Mouse (Mus musculus) stomach, postnatal 0 days (tissue): ENCODE measurements around the gene Sec23a.

Experiments
- CTCF ChIP-seq: IDR thresholded peaks from 2 replicates; pipeline ENCODE4 v1.5.1; 2016; ENCODE audit warnings: antibody characterized with exemption, low read depth, mild to moderate bottlenecking, moderate library complexity
- EP300 ChIP-seq: optimal IDR thresholded peaks from 2 replicates; pipeline ENCODE3; 2016; ENCODE audit warnings: antibody characterized with exemption

- TF ChIP-seq CTCF: no peak
- TF ChIP-seq EP300: no peak
Observed at GRCm38 (mm10) chr12:59021306-59021705, 9.5 kb upstream of the Sec23a start.
